Comparison of ENCODE assay signal across 15 mouse cellular contexts in genomic region chr4:97953886-97954285, GRCm38 (mm10).
A peak's percentile ranks its signal among the peaks of the same experiment; 100 is the strongest.
DNase-seq lines count a peak whose midpoint lies in the region; ATAC-seq lines count a peak whose summit lies in the region.
"Had no signal": no experiment of that assay in that cellular context is flagged by ENCODE, and none has a peak within 500 bp of the region (broad histone marks: within the 10 kb centered on the region; RNA-seq: fewer than 3 reads in every experiment).

No protein-coding gene starts in this region.

- no peak overlapping the region; the same call in 1 of the 2 replicates for H3K4me2 ChIP-seq in forebrain, embryonic 14.5 days (ENCODE audit: low read length)
- H3K4me2 ChIP-seq in forebrain, embryonic 13.5 days, result no peak overlapping the region
- H3K4me2 ChIP-seq in midbrain, embryonic 14.5 days (ENCODE audit: low read length), result 0 out of 2 replicates have a peak overlapping the region, but pooled peaks have one; percentile 6
- H3K4me2 ChIP-seq: liver, embryonic 13.5 days; stomach, embryonic 15.5 days had no signal

- DNase-seq in forebrain, embryonic 14.5 days (ENCODE audit: low spot score), result peak; percentile 43
- peak; percentile 33 to 38 for DNase-seq in layer of hippocampus, postnatal 10 days (ENCODE audit: low spot score in 2 of 2)
- DNase-seq in layer of hippocampus, postnatal 25 days (ENCODE audit: extremely low spot score in 1 of 2, low spot score in 1 of 2), result no peak
- DNase-seq in cerebellum, adult 9-10 months, result peak; percentile 71
- peak; percentile 46 for DNase-seq in midbrain, embryonic 14.5 days
- no peak for DNase-seq in adrenal gland, adult 8-10 months
- no peak for DNase-seq in MN1 (ENCODE audit: low spot score)
- DNase-seq: kidney, adult 11 months; kidney, postnatal 4 days; liver, embryonic 13.5 days; lung, postnatal 10 days; thymus, postnatal 25 days had no signal

- 28% methylated on average over 11 of the region's 11 CpGs for WGBS in forebrain, embryonic 14.5 days
- WGBS in forebrain, embryonic 13.5 days, result 41% methylated on average over 11 of the region's 11 CpGs
- 47% methylated on average over 11 of the region's 11 CpGs for WGBS in midbrain, embryonic 14.5 days

- no peak for ATAC-seq in forebrain, embryonic 14.5 days
- no peak for ATAC-seq in forebrain, embryonic 13.5 days
- ATAC-seq in midbrain, embryonic 14.5 days (ENCODE audit: low FRiP score, low TSS enrichment), result no peak

- H3K9me3 ChIP-seq in forebrain, embryonic 14.5 days (replicated peaks; ENCODE audit: control insufficient read depth, low read length), result no peaks in the 10 kb centered on the region
- no peaks in the 10 kb centered on the region for H3K9me3 ChIP-seq in forebrain, embryonic 13.5 days (replicated peaks)
- H3K9me3 ChIP-seq in midbrain, embryonic 14.5 days (ENCODE audit: control insufficient read depth, low read length), result no peaks in the 10 kb centered on the region
- H3K9me3 ChIP-seq: liver, embryonic 13.5 days; stomach, embryonic 15.5 days had no signal

- H3K9ac ChIP-seq in forebrain, embryonic 14.5 days (ENCODE audit: low read length), result no peak overlapping the region
- no peak overlapping the region for H3K9ac ChIP-seq in forebrain, embryonic 13.5 days
- no peak overlapping the region for H3K9ac ChIP-seq in midbrain, embryonic 14.5 days (replicated peaks; ENCODE audit: low read length)
- H3K9ac ChIP-seq: liver, embryonic 13.5 days; stomach, embryonic 15.5 days had no signal

- H3K4me3 ChIP-seq in forebrain, embryonic 14.5 days (ENCODE audit: low read depth, low read length), result no peak overlapping the region
- H3K4me3 ChIP-seq in forebrain, embryonic 13.5 days, result no peak overlapping the region
- no peak overlapping the region for H3K4me3 ChIP-seq in midbrain, embryonic 14.5 days (replicated peaks; ENCODE audit: low read depth, low read length)
- H3K4me3 ChIP-seq: erythroblast, embryonic 14.5 days; liver, embryonic 13.5 days; stomach, embryonic 15.5 days had no signal

- 0 out of 2 replicates have a peak, but pooled peaks cover 3% of the 10 kb centered on the region for H3K36me3 ChIP-seq in forebrain, embryonic 14.5 days (ENCODE audit: control insufficient read depth, insufficient read depth, low read length)
- 0 out of 2 replicates have a peak, but pooled peaks cover 3% of the 10 kb centered on the region for H3K36me3 ChIP-seq in forebrain, embryonic 13.5 days (ENCODE audit: poor library complexity, severe bottlenecking)
- H3K36me3 ChIP-seq in midbrain, embryonic 14.5 days (ENCODE audit: control insufficient read depth, insufficient read depth, low read length), result no peaks in the 10 kb centered on the region
- H3K36me3 ChIP-seq: liver, embryonic 13.5 days; stomach, embryonic 15.5 days had no signal

- H3K27me3 ChIP-seq in forebrain, embryonic 14.5 days (replicated peaks; ENCODE audit: control insufficient read depth, insufficient read depth, low read length), result no peaks in the 10 kb centered on the region
- no peaks in the 10 kb centered on the region for H3K27me3 ChIP-seq in forebrain, embryonic 13.5 days
- no peaks in the 10 kb centered on the region for H3K27me3 ChIP-seq in midbrain, embryonic 14.5 days (ENCODE audit: control insufficient read depth, insufficient read depth, low read length)
- H3K27me3 ChIP-seq: liver, embryonic 13.5 days; stomach, embryonic 15.5 days had no signal

- peaks cover 36% of the 10 kb centered on the region for H3K4me1 ChIP-seq in forebrain, embryonic 14.5 days (ENCODE audit: control insufficient read depth, insufficient read depth, low read length)
- H3K4me1 ChIP-seq in forebrain, embryonic 13.5 days, result peaks cover 51% of the 10 kb centered on the region
- peaks cover 9% of the 10 kb centered on the region; the same call in 1 of the 2 replicates for H3K4me1 ChIP-seq in midbrain, embryonic 14.5 days (ENCODE audit: control insufficient read depth, insufficient read depth, low read length)
- H3K4me1 ChIP-seq: liver, embryonic 13.5 days had no signal

- peak overlapping the region; percentile 17; the same call in 1 of the 2 replicates for H3K27ac ChIP-seq in forebrain, embryonic 14.5 days (ENCODE audit: low read depth, low read length)
- H3K27ac ChIP-seq in forebrain, embryonic 13.5 days, result no peak overlapping the region; the same call in 1 of the 2 replicates
- 0 out of 2 replicates have a peak overlapping the region, but pooled peaks have one; percentile 54 for H3K27ac ChIP-seq in midbrain, embryonic 14.5 days (replicated peaks; ENCODE audit: low read depth, low read length)
- H3K27ac ChIP-seq: liver, embryonic 13.5 days; stomach, embryonic 15.5 days had no signal

Comparison
In these comparisons a context has a peak if more than half of its experiments do, and no peak if none do; other contexts are left out.
1. DNase-seq: peak in forebrain, embryonic 14.5 days (single experiment), layer of hippocampus, postnatal 10 days (2 of 2), cerebellum, adult 9-10 months (single experiment) and midbrain, embryonic 14.5 days (single experiment); none in layer of hippocampus, postnatal 25 days (0 of 2), adrenal gland, adult 8-10 months (single experiment) and MN1 (single experiment).